Mouse (Mus musculus): ENCODE measurements at regions not wholly inside any gene's neighbourhood (a gene's known extent, or its start where the extent isn't known, plus 50 kb on each side); places are given as distances from the start of the nearest gene placed in this dataset.

- no peak for TF ChIP-seq IRF4 (IDR thresholded peaks at IDR 0.05; ENCODE audit: low read depth, low read length)
- TF ChIP-seq CTCF (conservative IDR thresholded peaks at IDR 0.05 in 1 of 2, IDR thresholded peaks at IDR 0.05 in 1 of 2; ENCODE audit: low read depth in 2 of 2, low read length in 2 of 2), result no peak
- TF ChIP-seq TCF12 (IDR thresholded peaks at IDR 0.05; ENCODE audit: low read depth, low read length), result no peak
- TF ChIP-seq KAT2A (IDR thresholded peaks at IDR 0.05; ENCODE audit: insufficient replicate concordance, low read length), result no peak
- TF ChIP-seq POLR2A (IDR thresholded peaks at IDR 0.05; ENCODE audit: low read depth, low read length), result no peak
- TF ChIP-seq EP300 (IDR thresholded peaks at IDR 0.05; ENCODE audit: low read length), result no peak
- no peak for TF ChIP-seq ZMIZ1 (IDR thresholded peaks at IDR 0.05; ENCODE audit: low read depth, low read length)
- no peak for TF ChIP-seq MEF2A (IDR thresholded peaks at IDR 0.05; ENCODE audit: borderline replicate concordance, low read depth, low read length)
- no peak for TF ChIP-seq BHLHE40 (IDR thresholded peaks at IDR 0.05; ENCODE audit: low read depth, low read length)
These were observed 103.0 kb upstream of the Mdga2 start for GRCm38 (mm10) chr12:67325335-67325734.

Measured in CH12.LX (cell line).